24 mouse cellular contexts compared by ENCODE assay signal in the genomic region with DNA sequence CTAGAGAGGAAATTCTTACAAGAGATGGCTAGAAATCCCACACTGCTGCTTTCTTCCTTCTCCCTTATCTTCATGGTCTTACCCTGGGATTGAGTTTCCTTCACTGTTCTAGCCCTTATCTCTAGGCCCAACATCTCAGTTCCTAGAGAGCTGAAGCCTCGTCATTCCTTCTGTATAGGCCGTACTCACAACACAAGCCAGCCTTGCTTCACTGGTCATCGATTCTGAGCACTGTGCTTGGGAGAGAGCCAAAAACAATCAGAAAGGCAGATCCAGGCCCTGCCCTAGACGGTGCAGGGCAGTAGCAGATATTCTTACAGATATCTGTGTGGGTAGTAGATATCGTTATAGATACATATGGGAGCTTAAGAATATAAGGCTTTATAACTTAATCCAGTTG. TPM values are rescaled to one million over a fixed set of nuclear protein-coding genes. Genes with fewer than 3 reads are reported as not detected.
DNase-seq lines count a peak whose midpoint lies in the region; ATAC-seq and TF ChIP-seq lines count a peak whose summit lies in the region.
"Not testable (repeated sequence)": the region's sequence is repeated elsewhere in the genome, so short reads cannot be mapped to it uniquely, and the experiment has no call there.
"Had no signal": no experiment of that assay in that cellular context is flagged by ENCODE, and none has a peak within 500 bp of the region (broad histone marks: within the 10 kb centered on the region; RNA-seq: fewer than 3 reads in every experiment).

No protein-coding gene starts in this region.

- not testable (repeated sequence) for H3K9me3 ChIP-seq in G1E (replicated peaks); forebrain, embryonic 15.5 days; kidney, embryonic 14.5 days (ENCODE audit: control insufficient read depth, low read length); liver, embryonic 11.5 days (ENCODE audit: control insufficient read depth, low read length); liver, embryonic 15.5 days (replicated peaks); stomach, postnatal 0 days (ENCODE audit: control insufficient read depth, low read length)

- not testable (repeated sequence) for H3K4me3 ChIP-seq in G1E (ENCODE audit: low read depth, low read length); forebrain, embryonic 15.5 days; kidney, embryonic 14.5 days (ENCODE audit: low read length); liver, embryonic 11.5 days (ENCODE audit: low read depth, low read length); liver, embryonic 15.5 days (replicated peaks); stomach, postnatal 0 days (ENCODE audit: low read depth, low read length)

- not testable (repeated sequence) for H3K27ac ChIP-seq in forebrain, embryonic 15.5 days (replicated peaks); kidney, embryonic 14.5 days (ENCODE audit: low read depth, low read length); liver, embryonic 11.5 days (ENCODE audit: low read depth, low read length); liver, embryonic 15.5 days (replicated peaks); stomach, postnatal 0 days (replicated peaks)

- not testable (repeated sequence) for DNase-seq in G1E (ENCODE audit: low spot score); liver, embryonic 11.5 days (ENCODE audit: low spot score); stomach, postnatal 0 days (ENCODE audit: low spot score)

- not testable (repeated sequence) for H3K36me3 ChIP-seq in G1E (replicated peaks); forebrain, embryonic 15.5 days; kidney, embryonic 14.5 days (ENCODE audit: control insufficient read depth, insufficient read depth, low read length); liver, embryonic 11.5 days (ENCODE audit: control insufficient read depth, insufficient read depth, low read length); liver, embryonic 15.5 days (replicated peaks); stomach, postnatal 0 days (ENCODE audit: control insufficient read depth, insufficient read depth, low read length)

- H3K27me3 ChIP-seq in G1E (ENCODE audit: insufficient read depth, low read length); forebrain, embryonic 15.5 days; kidney, embryonic 14.5 days (ENCODE audit: control insufficient read depth, insufficient read depth, low read length); liver, embryonic 11.5 days (replicated peaks; ENCODE audit: control insufficient read depth, insufficient read depth, low read length); liver, embryonic 15.5 days; stomach, postnatal 0 days (ENCODE audit: control insufficient read depth, insufficient read depth, low read length): not testable (repeated sequence)

- not testable (repeated sequence) for H3K4me1 ChIP-seq in G1E (ENCODE audit: insufficient read depth, low read depth, low read length); forebrain, embryonic 15.5 days; kidney, embryonic 14.5 days (ENCODE audit: control insufficient read depth, insufficient read depth, low read length); liver, embryonic 11.5 days (replicated peaks; ENCODE audit: control insufficient read depth, insufficient read depth, low read length); liver, embryonic 15.5 days (replicated peaks); stomach, postnatal 0 days (replicated peaks; ENCODE audit: control insufficient read depth, insufficient read depth)

- WGBS in forebrain, embryonic 15.5 days: 85% methylated on average over 4 of the region's 5 CpGs
- 61% methylated on average over 3 of the region's 5 CpGs for WGBS in kidney, embryonic 14.5 days
- 51% methylated on average over 3 of the region's 5 CpGs for WGBS in liver, embryonic 11.5 days
- WGBS in liver, embryonic 15.5 days (ENCODE audit: insufficient replicate concordance): 28% methylated on average over 3 of the region's 5 CpGs
- 62% methylated on average over 3 of the region's 5 CpGs for WGBS in stomach, postnatal 0 days

- peak; percentile 95 for ATAC-seq in G1E (ENCODE audit: extremely low read depth, insufficient number of reproducible peaks, low FRiP score, poor library complexity, severe bottlenecking)
- 0 out of 2 replicates have a peak, but pooled peaks have one; percentile 16 for ATAC-seq in forebrain, embryonic 15.5 days (replicated peaks)
- peak; percentile 52; the same call in 1 of the 2 replicates for ATAC-seq in kidney, embryonic 14.5 days (ENCODE audit: low FRiP score, low TSS enrichment)
- ATAC-seq in liver, embryonic 11.5 days (replicated peaks; ENCODE audit: low FRiP score): peak; percentile 71
- peak; percentile 60 for ATAC-seq in liver, embryonic 15.5 days (ENCODE audit: insufficient read depth)
- 0 out of 2 replicates have a peak, but pooled peaks have one; percentile 23 for ATAC-seq in megakaryocyte, adult 5-6 weeks (ENCODE audit: poor library complexity, severe bottlenecking)
- 0 out of 2 replicates have a peak, but pooled peaks have one; percentile 47 for ATAC-seq in stomach, postnatal 0 days (ENCODE audit: low FRiP score, low TSS enrichment)

- not testable (repeated sequence) for TF ChIP-seq CTCF in G1E (IDR thresholded peaks at IDR 0.05; ENCODE audit: low read depth, low read length); stomach, postnatal 0 days (IDR thresholded peaks at IDR 0.05; ENCODE audit: low read depth)

- H3K9ac ChIP-seq in forebrain, embryonic 15.5 days (replicated peaks); kidney, embryonic 14.5 days (ENCODE audit: low read depth, low read length); liver, embryonic 11.5 days (ENCODE audit: low read depth, low read length); liver, embryonic 15.5 days; stomach, postnatal 0 days (ENCODE audit: low read length): not testable (repeated sequence)

- TF ChIP-seq EP300 in stomach, postnatal 0 days (optimal IDR thresholded peaks at IDR 0.05): not testable (repeated sequence)

- H3K4me2 ChIP-seq in forebrain, embryonic 15.5 days (replicated peaks); kidney, embryonic 14.5 days (replicated peaks; ENCODE audit: low read depth, low read length); liver, embryonic 11.5 days; liver, embryonic 15.5 days; stomach, postnatal 0 days (replicated peaks; ENCODE audit: low read depth): not testable (repeated sequence)

RNA-seq across cellular contexts. Expression of gene 3110040M04Rik, which starts 1.1 kb away (rescaled TPM):
- 4.4 and 13.5 TPM in 2 replicates for total RNA-seq in G1E (2014; fragmentation: Nextera tagmentation)
- total RNA-seq in G1E (2017): 5.3 and 5.9 TPM in 2 replicates
- 2.4 and 3.7 TPM in 2 replicates for polyA plus RNA-seq in G1E (2012)
- not detected in 2 replicates for polyA plus RNA-seq in forebrain, embryonic 15.5 days (2015; fragmentation: Nextera tagmentation; extraction: Ambion mirVana)
- 0.58 and 0.76 TPM in 2 replicates for polyA plus RNA-seq in kidney, embryonic 14.5 days (2014; fragmentation: Nextera tagmentation; extraction: Ambion mirVana)
- 1.0 and 1.2 TPM in 2 replicates for polyA plus RNA-seq in liver, embryonic 11.5 days (2014; fragmentation: Nextera tagmentation; extraction: Ambion mirVana)
- polyA plus RNA-seq in liver, embryonic 15.5 days (2015; fragmentation: Nextera tagmentation; extraction: Ambion mirVana): 0.39 and 1.0 TPM in 2 replicates
- not detected in 2 replicates for total RNA-seq in megakaryocyte, adult 5-6 weeks (2015)
- total RNA-seq in megakaryocyte, adult 5-6 weeks (2017): 0.33 TPM in 1 of 2 replicates, not detected in the other
- polyA plus RNA-seq in stomach, postnatal 0 days (2015; fragmentation: Nextera tagmentation; extraction: Ambion mirVana): not detected in 2 replicates
- total RNA-seq: adrenal gland, postnatal 10 days; adrenal gland, postnatal 4 days; gastrocnemius, postnatal 25 days; granulocyte monocyte progenitor cell, adult 5-6 weeks; heart, adult 8-10 months; heart, postnatal 36 days had no signal
- polyA plus RNA-seq: brain, embryonic 14.5 days; CD4-positive, CD25-positive, alpha-beta regulatory T cell, adult 4 months; cortical plate, adult 2 months; embryonic facial prominence, embryonic 12.5 days; forebrain, embryonic 13.5 days; heart, embryonic 13.5 days; heart, postnatal 0 days; hindbrain, embryonic 16.5 days had no signal

RNA-seq across cellular contexts. Expression of gene Gm47995, which starts 4.5 kb away (rescaled TPM):
- total RNA-seq in G1E (2014; fragmentation: Nextera tagmentation): 27.2 and 31.3 TPM in 2 replicates
- 7.3 and 9.3 TPM in 2 replicates for total RNA-seq in G1E (2017)
- 3.6 and 4.1 TPM in 2 replicates for polyA plus RNA-seq in G1E (2012)
- not detected in 2 replicates for polyA plus RNA-seq in forebrain, embryonic 15.5 days (2015; fragmentation: Nextera tagmentation; extraction: Ambion mirVana)
- polyA plus RNA-seq in kidney, embryonic 14.5 days (2014; fragmentation: Nextera tagmentation; extraction: Ambion mirVana): 0.34 TPM in 1 of 2 replicates, not detected in the other
- 0.36 and 0.52 TPM in 2 replicates for polyA plus RNA-seq in liver, embryonic 11.5 days (2014; fragmentation: Nextera tagmentation; extraction: Ambion mirVana)
- polyA plus RNA-seq in liver, embryonic 15.5 days (2015; fragmentation: Nextera tagmentation; extraction: Ambion mirVana): 0.74 and 0.82 TPM in 2 replicates
- total RNA-seq in megakaryocyte, adult 5-6 weeks (2015): not detected in 2 replicates
- 1.1 and 1.6 TPM in 2 replicates for total RNA-seq in megakaryocyte, adult 5-6 weeks (2017)
- not detected in 2 replicates for polyA plus RNA-seq in stomach, postnatal 0 days (2015; fragmentation: Nextera tagmentation; extraction: Ambion mirVana)
- total RNA-seq: adrenal gland, postnatal 10 days; adrenal gland, postnatal 4 days; gastrocnemius, adult 2 months; gastrocnemius, postnatal 25 days; granulocyte monocyte progenitor cell, adult 5-6 weeks; heart, adult 8-10 months; heart, postnatal 36 days; MEL had no signal
- polyA plus RNA-seq: brain, embryonic 14.5 days; CD4-positive, CD25-positive, alpha-beta regulatory T cell, adult 4 months; cortical plate, adult 2 months; embryonic facial prominence, embryonic 12.5 days; forebrain, embryonic 13.5 days; heart, embryonic 13.5 days; heart, postnatal 0 days; hindbrain, embryonic 12.5 days; hindbrain, embryonic 16.5 days had no signal

RNA-seq across cellular contexts. Expression of gene Gm47996, which starts 7.2 kb away (rescaled TPM):
- 7.4 and 8.8 TPM in 2 replicates for total RNA-seq in G1E (2014; fragmentation: Nextera tagmentation)
- total RNA-seq in G1E (2017): 2.6 and 4.9 TPM in 2 replicates
- polyA plus RNA-seq in G1E (2012): 0.86 and 1.3 TPM in 2 replicates
- polyA plus RNA-seq in forebrain, embryonic 15.5 days (2015; fragmentation: Nextera tagmentation; extraction: Ambion mirVana): not detected in 2 replicates
- not detected in 2 replicates for polyA plus RNA-seq in kidney, embryonic 14.5 days (2014; fragmentation: Nextera tagmentation; extraction: Ambion mirVana)
- 0.26 and 0.27 TPM in 2 replicates for polyA plus RNA-seq in liver, embryonic 11.5 days (2014; fragmentation: Nextera tagmentation; extraction: Ambion mirVana)
- polyA plus RNA-seq in liver, embryonic 15.5 days (2015; fragmentation: Nextera tagmentation; extraction: Ambion mirVana): 0.18 and 0.31 TPM in 2 replicates
- not detected in 2 replicates for total RNA-seq in megakaryocyte, adult 5-6 weeks (2015)
- total RNA-seq in megakaryocyte, adult 5-6 weeks (2017): not detected in 2 replicates
- polyA plus RNA-seq in stomach, postnatal 0 days (2015; fragmentation: Nextera tagmentation; extraction: Ambion mirVana): not detected in 2 replicates
- total RNA-seq: adrenal gland, postnatal 10 days; adrenal gland, postnatal 4 days; granulocyte monocyte progenitor cell, adult 5-6 weeks; heart, adult 8-10 months; heart, postnatal 36 days; MEL had no signal
- polyA plus RNA-seq: CD4-positive, CD25-positive, alpha-beta regulatory T cell, adult 4 months; cortical plate, adult 2 months; embryonic facial prominence, embryonic 12.5 days; forebrain, embryonic 13.5 days; heart, embryonic 13.5 days; heart, postnatal 0 days; hindbrain, embryonic 12.5 days; hindbrain, embryonic 16.5 days had no signal

RNA-seq across cellular contexts. Expression of gene Gm8947, which starts 10.6 kb away (rescaled TPM):
- total RNA-seq in G1E (2014; fragmentation: Nextera tagmentation) (8.3 and 14.5 TPM in 2 replicates), G1E (2017) (3.4 and 4.8 TPM in 2 replicates)
- polyA plus RNA-seq in G1E (2012): 0.56 and 0.67 TPM in 2 replicates
- polyA plus RNA-seq in forebrain, embryonic 15.5 days (2015; fragmentation: Nextera tagmentation; extraction: Ambion mirVana): not detected in 2 replicates
- polyA plus RNA-seq in kidney, embryonic 14.5 days (2014; fragmentation: Nextera tagmentation; extraction: Ambion mirVana): 0.41 and 0.44 TPM in 2 replicates
- polyA plus RNA-seq in liver, embryonic 11.5 days (2014; fragmentation: Nextera tagmentation; extraction: Ambion mirVana): 0.55 and 1.1 TPM in 2 replicates
- 1.2 and 1.3 TPM in 2 replicates for polyA plus RNA-seq in liver, embryonic 15.5 days (2015; fragmentation: Nextera tagmentation; extraction: Ambion mirVana)
- 0.85 TPM in 1 of 2 replicates, not detected in the other for total RNA-seq in megakaryocyte, adult 5-6 weeks (2015)
- total RNA-seq in megakaryocyte, adult 5-6 weeks (2017): 0.18 TPM in 1 of 2 replicates, not detected in the other
- polyA plus RNA-seq in stomach, postnatal 0 days (2015; fragmentation: Nextera tagmentation; extraction: Ambion mirVana): 0.05 TPM in 1 of 2 replicates, not detected in the other
- total RNA-seq: adrenal gland, postnatal 10 days; granulocyte monocyte progenitor cell, adult 5-6 weeks; heart, adult 8-10 months; heart, postnatal 36 days had no signal
- polyA plus RNA-seq: brain, embryonic 14.5 days; CD4-positive, CD25-positive, alpha-beta regulatory T cell, adult 4 months; cortical plate, adult 2 months; forebrain, embryonic 13.5 days; hindbrain, embryonic 12.5 days; hindbrain, embryonic 16.5 days had no signal

RNA-seq across cellular contexts. Expression of gene Gm47985, which starts 20.4 kb away (rescaled TPM):
- total RNA-seq in G1E (2014; fragmentation: Nextera tagmentation) (10.1 and 13.5 TPM in 2 replicates), G1E (2017) (4.3 and 4.8 TPM in 2 replicates)
- polyA plus RNA-seq in G1E (2012): 1.4 and 2.0 TPM in 2 replicates
- not detected in 2 replicates for polyA plus RNA-seq in forebrain, embryonic 15.5 days (2015; fragmentation: Nextera tagmentation; extraction: Ambion mirVana)
- 0.20 and 0.26 TPM in 2 replicates for polyA plus RNA-seq in kidney, embryonic 14.5 days (2014; fragmentation: Nextera tagmentation; extraction: Ambion mirVana)
- polyA plus RNA-seq in liver, embryonic 11.5 days (2014; fragmentation: Nextera tagmentation; extraction: Ambion mirVana): 1.7 and 1.9 TPM in 2 replicates
- polyA plus RNA-seq in liver, embryonic 15.5 days (2015; fragmentation: Nextera tagmentation; extraction: Ambion mirVana): 1.9 and 2.2 TPM in 2 replicates
- total RNA-seq in megakaryocyte, adult 5-6 weeks (2015): 0.22 TPM in 1 of 2 replicates, not detected in the other
- not detected in 2 replicates for total RNA-seq in megakaryocyte, adult 5-6 weeks (2017)
- not detected in 2 replicates for polyA plus RNA-seq in stomach, postnatal 0 days (2015; fragmentation: Nextera tagmentation; extraction: Ambion mirVana)
- total RNA-seq: adrenal gland, postnatal 10 days; adrenal gland, postnatal 4 days; gastrocnemius, adult 2 months; gastrocnemius, postnatal 25 days; granulocyte monocyte progenitor cell, adult 5-6 weeks had no signal
- polyA plus RNA-seq: brain, embryonic 14.5 days; CD4-positive, CD25-positive, alpha-beta regulatory T cell, adult 4 months; cortical plate, adult 2 months; hindbrain, embryonic 16.5 days had no signal

Comparison
In these comparisons a context has a peak if more than half of its experiments do, and no peak if none do; other contexts are left out.
1. ATAC-seq: peak in every context shown above with its lines; median percentile 95 in G1E; 71 in liver, embryonic 11.5 days; 60 in liver, embryonic 15.5 days; 52 in kidney, embryonic 14.5 days; 47 in stomach, postnatal 0 days; 23 in megakaryocyte, adult 5-6 weeks; 16 in forebrain, embryonic 15.5 days.